16 mouse cellular contexts compared by ENCODE assay signal in genomic region chr10:117411716-117412473, GRCm38 (mm10). TPM values are rescaled to one million over a fixed set of nuclear protein-coding genes. Genes with fewer than 3 reads are reported as not detected.
DNase-seq lines count a peak whose midpoint lies in the region; ATAC-seq and TF ChIP-seq lines count a peak whose summit lies in the region.
"Had no signal": no experiment of that assay in that cellular context is flagged by ENCODE, and none has a peak within 500 bp of the region (broad histone marks: within the 10 kb centered on the region; RNA-seq: fewer than 3 reads in every experiment).

No protein-coding gene starts in this region.

- no peaks in the 10 kb centered on the region for H3K36me3 ChIP-seq in kidney, adult 2 months (ENCODE audit: control insufficient read depth, insufficient read depth, low read length)
- no peaks in the 10 kb centered on the region for H3K36me3 ChIP-seq in kidney, embryonic 16.5 days (ENCODE audit: insufficient read depth, low read length)
- peaks cover 0 to 15% of the 10 kb centered on the region in 2 experiments; a peak in 2 of 4 replicates for H3K36me3 ChIP-seq in MEL (ENCODE audit: control insufficient read depth in 1 of 2, insufficient read depth in 2 of 2, low read length in 2 of 2)
- H3K36me3 ChIP-seq in liver, embryonic 14.5 days (replicated peaks; ENCODE audit: control insufficient read depth, insufficient read depth, low read depth): no peaks in the 10 kb centered on the region
- H3K36me3 ChIP-seq: G1E; hindbrain, embryonic 13.5 days had no signal

- no peaks in the 10 kb centered on the region for H3K27me3 ChIP-seq in kidney, adult 2 months (replicated peaks; ENCODE audit: control insufficient read depth, insufficient read depth, low read length)
- no peaks in the 10 kb centered on the region for H3K27me3 ChIP-seq in kidney, embryonic 16.5 days (ENCODE audit: insufficient read depth, low read length)
- no peaks in the 10 kb centered on the region for H3K27me3 ChIP-seq in MEL (ENCODE audit: control insufficient read depth in 1 of 2, insufficient read depth in 2 of 2, low read length in 2 of 2)
- H3K27me3 ChIP-seq in liver, embryonic 14.5 days (ENCODE audit: control insufficient read depth, insufficient read depth, low read length): no peaks in the 10 kb centered on the region
- H3K27me3 ChIP-seq: hindbrain, embryonic 13.5 days had no signal

- 41% methylated on average over 16 of the region's 16 CpGs for whole genome bisulfite sequencing in kidney, adult 2 months
- 36% methylated on average over 16 of the region's 16 CpGs for WGBS in kidney, embryonic 16.5 days
- 24% methylated on average over 16 of the region's 16 CpGs for WGBS in liver, embryonic 14.5 days (ENCODE audit: insufficient replicate concordance)

- TF ChIP-seq POLR2A in kidney, adult 2 months (IDR thresholded peaks at IDR 0.05; ENCODE audit: low read depth, low read length): no peak
- TF ChIP-seq POLR2A in MEL (IDR thresholded peaks at IDR 0.05; ENCODE audit: control insufficient read depth in 1 of 2, insufficient read depth in 1 of 2, low read depth in 1 of 2, low read length in 2 of 2, poor library complexity in 1 of 2): no peak

- H3K4me1 ChIP-seq in kidney, adult 2 months (ENCODE audit: control insufficient read depth, insufficient read depth, low read length): no peaks in the 10 kb centered on the region
- H3K4me1 ChIP-seq in kidney, embryonic 16.5 days (ENCODE audit: insufficient read depth, low read length): no peaks in the 10 kb centered on the region
- peaks cover 10 to 27% of the 10 kb centered on the region in 2 experiments for H3K4me1 ChIP-seq in MEL (ENCODE audit: control insufficient read depth in 1 of 2, insufficient read depth in 2 of 2, low read length in 2 of 2)
- peaks cover 0 to 18% of the 10 kb centered on the region in 2 experiments; a peak in 3 of 4 replicates for H3K4me1 ChIP-seq in liver, embryonic 14.5 days (replicated peaks; ENCODE audit: control insufficient read depth in 2 of 2, insufficient read depth in 2 of 2, low read length in 1 of 2)

- H3K9me3 ChIP-seq in kidney, embryonic 16.5 days (ENCODE audit: low read length): no peaks in the 10 kb centered on the region
- H3K9me3 ChIP-seq in MEL (replicated peaks; ENCODE audit: insufficient read depth, low read length): no peaks in the 10 kb centered on the region
- H3K9me3 ChIP-seq in liver, embryonic 14.5 days (ENCODE audit: control insufficient read depth, low read length): no peaks in the 10 kb centered on the region
- H3K9me3 ChIP-seq: G1E; hindbrain, embryonic 13.5 days had no signal

- DNase-seq in embryo, embryonic 11 days: peak; percentile 43
- DNase-seq in embryo, embryonic 10.5 days (ENCODE audit: low spot score): no peak
- peak; percentile 12 for DNase-seq in kidney, adult 2 months
- DNase-seq in MEL (ENCODE audit: low read depth, low spot score): peak; percentile 51
- no peak for DNase-seq in liver, embryonic 14.5 days (ENCODE audit: low read depth in 3 of 3, low spot score in 3 of 3)
- no peak for DNase-seq in frontal cortex, postnatal 36 days (ENCODE audit: low spot score in 2 of 2)
- DNase-seq: lung, embryonic 14.5 days; right cerebral cortex, postnatal 25 days; thymus, adult 2 months had no signal

- no peak for TF ChIP-seq RAD21 in MEL (IDR thresholded peaks at IDR 0.05; ENCODE audit: low read depth, low read length)

- H3K79me2 ChIP-seq in MEL (ENCODE audit: control insufficient read depth, insufficient read depth, low read length, poor library complexity): no peaks in the 10 kb centered on the region

- H3K4me3 ChIP-seq in kidney, adult 2 months (ENCODE audit: insufficient read depth, low read depth, low read length): no peak overlapping the region
- H3K4me3 ChIP-seq in kidney, embryonic 16.5 days (ENCODE audit: low read length): no peak overlapping the region
- H3K4me3 ChIP-seq in MEL (ENCODE audit: control insufficient read depth in 1 of 2, insufficient read depth in 1 of 2, low read depth in 2 of 2, low read length in 2 of 2): peak overlapping the region in 1 of 2 experiments; percentile 22; a peak in 1 of 4 replicates
- H3K4me3 ChIP-seq in liver, embryonic 14.5 days (ENCODE audit: insufficient read depth in 1 of 2, low read depth in 2 of 2, low read length in 2 of 2): no peak overlapping the region
- H3K4me3 ChIP-seq: erythroblast, embryonic 14.5 days; hindbrain, embryonic 13.5 days; myocyte had no signal

- no peak overlapping the region for H3K27ac ChIP-seq in kidney, adult 2 months (ENCODE audit: insufficient read depth, low read depth, low read length)
- no peak overlapping the region for H3K27ac ChIP-seq in kidney, embryonic 16.5 days (ENCODE audit: low read length)
- peak overlapping the region; percentile 54; the same call in 1 of the 2 replicates for H3K27ac ChIP-seq in MEL (ENCODE audit: control insufficient read depth, low read depth, low read length)
- H3K27ac ChIP-seq in liver, embryonic 14.5 days: no peak overlapping the region
- H3K27ac ChIP-seq: hindbrain, embryonic 13.5 days had no signal

- ATAC-seq in kidney, embryonic 16.5 days (ENCODE audit: low FRiP score, low TSS enrichment): no peak
- no peak for ATAC-seq in liver, embryonic 14.5 days (ENCODE audit: insufficient read depth)
- ATAC-seq in erythroid progenitor cell, adult 5-6 weeks (replicated peaks; ENCODE audit: low FRiP score, poor library complexity, severe bottlenecking): no peak
- ATAC-seq: activated CD4-positive, CD25-positive, alpha-beta regulatory T cell, adult 4 months had no signal

- H3K4me2 ChIP-seq in kidney, embryonic 16.5 days (replicated peaks; ENCODE audit: low read depth, low read length): no peak overlapping the region
- H3K4me2 ChIP-seq in liver, embryonic 14.5 days (ENCODE audit: low read depth): 0 out of 2 replicates have a peak overlapping the region, but pooled peaks have one; percentile 11
- H3K4me2 ChIP-seq: hindbrain, embryonic 13.5 days; lung, embryonic 14.5 days had no signal

- no peak overlapping the region for H3K9ac ChIP-seq in kidney, embryonic 16.5 days (replicated peaks; ENCODE audit: low read length)
- H3K9ac ChIP-seq in MEL (ENCODE audit: control insufficient read depth, low read depth, low read length, poor library complexity, severe bottlenecking): peak overlapping the region; percentile 24; the same call in 1 of the 2 replicates
- H3K9ac ChIP-seq in liver, embryonic 14.5 days (replicated peaks): no peak overlapping the region
- H3K9ac ChIP-seq: hindbrain, embryonic 13.5 days; lung, embryonic 14.5 days had no signal

- TF ChIP-seq EP300 in MEL (IDR thresholded peaks at IDR 0.05; ENCODE audit: low read depth in 1 of 2, low read length in 2 of 2): 0 out of 4 replicates have a peak, but pooled peaks of 1 of the 2 experiments have one; percentile 11
- no peak for TF ChIP-seq EP300 in liver, embryonic 14.5 days (IDR thresholded peaks at IDR 0.05; ENCODE audit: low read depth)

- no peak for TF ChIP-seq CTCF in kidney, adult 2 months (conservative IDR thresholded peaks at IDR 0.05; ENCODE audit: insufficient read depth, insufficient read length, low read depth, low read length)
- no peak for TF ChIP-seq CTCF in MEL (IDR thresholded peaks at IDR 0.05 in 2 of 3, conservative IDR thresholded peaks at IDR 0.05 in 1 of 3; ENCODE audit: control insufficient read depth in 1 of 3, insufficient read depth in 1 of 3, low read depth in 2 of 3, low read length in 3 of 3, poor library complexity in 1 of 3, severe bottlenecking in 1 of 3)
- no peak for TF ChIP-seq CTCF in liver, embryonic 14.5 days (IDR thresholded peaks at IDR 0.05; ENCODE audit: low read depth)

TF ChIP-seq in MEL, 35 proteins besides CTCF, POLR2A, EP300 and RAD21:
- TF ChIP-seq CHD2 (IDR thresholded peaks at IDR 0.05; ENCODE audit: low read length): peak; percentile 65
- no peak for TF ChIP-seq MYC (IDR thresholded peaks at IDR 0.05; ENCODE audit: low read depth, low read length)

RNA-seq across cellular contexts. Expression of gene Cpsf6, which starts 32.1 kb away (rescaled TPM):
- 26.9 and 30.1 TPM in 2 replicates for polyA plus RNA-seq in kidney, adult 2 months (2012; rRNA removed)
- polyA plus RNA-seq in kidney, embryonic 16.5 days (2015; fragmentation: Nextera tagmentation; extraction: Ambion mirVana): 151 and 171 TPM in 2 replicates
- total RNA-seq in MEL (2012; rRNA removed): 88.2 and 103 TPM in 2 replicates
- polyA plus RNA-seq in MEL (2012; ENCODE audit: insufficient read depth in 1 of 2, insufficient read length in 2 of 2, low read depth in 1 of 2, low replicate concordance in 2 of 2, missing spikeins in 1 of 2): 10 to 100 TPM in 1 of 2 experiments, not detected in 1; 85.7 TPM
- 22.8 and 27.5 TPM in 2 replicates for polyA plus RNA-seq in liver, embryonic 14.5 days (2012; rRNA removed)
- 51.7 and 54.5 TPM in 2 replicates for polyA plus RNA-seq in liver, embryonic 14.5 days (2014; fragmentation: Nextera tagmentation; extraction: Ambion mirVana)
- total RNA-seq in erythroid progenitor cell, adult 5-6 weeks (2015; ENCODE audit: low replicate concordance): 60.5 and 79.2 TPM in 2 replicates
- total RNA-seq in erythroid progenitor cell, adult 5-6 weeks (2017; ENCODE audit: low replicate concordance): 83.6 and 119 TPM in 2 replicates

Comparison
In these comparisons a context has a peak if more than half of its experiments do, and no peak if none do; other contexts are left out.
1. DNase-seq: peak in embryo, embryonic 11 days (single experiment), kidney, adult 2 months (single experiment) and MEL (single experiment); none in embryo, embryonic 10.5 days (single experiment), liver, embryonic 14.5 days (0 of 3) and frontal cortex, postnatal 36 days (0 of 2).